Mouse (Mus musculus) retina, embryonic 14.5 days (tissue): ENCODE measurements around the gene Vmp1.

Source experiments
- DNase-seq: peaks from one replicate; pipeline ENCODE4 v3.0.0-alpha.2; 2015; ENCODE audit warnings: low spot score

The Vmp1 gene

DNA sequence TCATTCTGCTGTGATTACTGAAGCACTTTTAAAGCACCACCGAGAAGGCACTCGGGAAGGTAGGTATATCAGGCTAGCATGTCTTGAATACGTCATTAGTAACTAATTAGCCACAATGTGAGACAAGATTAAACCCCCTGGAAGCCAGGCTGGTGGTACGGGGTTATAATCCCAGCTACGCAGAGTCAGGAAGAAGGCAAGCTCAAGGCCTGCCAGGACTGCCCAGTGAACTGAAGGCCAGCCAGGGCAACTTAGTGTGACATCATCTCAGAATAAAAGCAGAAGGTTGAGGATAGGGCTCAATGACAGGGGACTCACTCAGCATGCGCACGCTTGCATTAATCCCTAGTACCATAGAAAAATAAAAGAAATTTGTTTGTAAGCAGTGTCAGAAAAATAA lies 53.7 kb downstream of the Vmp1 start:
- DNase-seq: no peak

DNA sequence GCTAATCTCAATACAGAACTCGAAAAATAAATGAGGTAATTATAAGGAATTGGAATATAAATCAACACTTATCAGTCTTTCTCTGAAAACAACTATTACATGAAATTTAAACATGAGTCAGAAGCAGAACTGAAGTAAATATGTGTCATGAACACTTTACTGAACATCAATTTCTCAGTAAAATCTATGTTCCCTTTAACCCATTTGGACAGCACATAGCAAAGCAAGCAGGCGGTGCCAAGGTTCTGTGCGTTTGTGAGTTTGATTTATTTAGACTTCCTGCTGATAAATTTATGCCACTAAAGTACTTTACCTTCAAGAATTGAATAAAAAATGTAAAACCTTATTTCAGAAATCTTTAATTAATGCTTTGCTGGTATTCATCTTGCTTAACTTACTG lies 54.2 kb downstream of the Vmp1 start:
- no peak for DNase-seq

DNA sequence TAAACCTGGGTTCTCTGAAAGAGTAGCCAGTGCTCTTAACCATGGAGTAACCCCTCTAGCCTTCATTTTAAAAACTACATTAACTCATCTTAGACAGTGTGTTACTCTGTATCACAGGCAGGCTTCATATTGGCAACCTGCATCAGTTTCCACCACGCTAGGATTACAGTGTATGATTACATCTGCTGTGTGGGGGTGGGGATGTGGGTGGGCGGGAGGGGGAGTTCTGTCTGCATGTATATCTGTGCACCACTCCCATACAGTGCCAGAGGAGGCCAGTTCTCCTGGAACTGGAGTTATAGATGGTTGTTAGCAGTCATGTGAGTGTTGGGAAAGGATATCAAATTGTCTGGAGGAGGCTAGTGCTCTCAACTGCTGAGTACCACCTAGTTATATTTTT lies 55.2 kb downstream of the Vmp1 start:
- no peak for DNase-seq

DNA sequence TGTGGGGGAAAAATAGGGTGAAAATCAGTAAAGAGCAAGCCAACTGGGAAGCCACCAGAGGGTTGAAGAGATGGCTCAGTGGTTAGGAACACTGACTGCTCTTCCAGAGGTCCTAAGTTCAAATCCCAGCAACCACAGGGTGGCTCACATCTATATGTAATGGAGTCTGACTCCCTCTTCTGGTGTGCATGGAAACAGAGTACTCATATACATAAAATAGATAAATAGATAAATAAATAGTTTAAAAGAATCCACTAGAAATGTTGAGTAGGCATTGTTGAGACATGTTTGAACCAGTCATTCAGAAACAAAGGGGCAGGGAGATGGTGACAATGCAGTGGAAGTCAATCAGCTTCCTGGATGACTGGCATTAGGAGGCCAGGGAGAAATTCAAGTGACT lies 56.0 kb downstream of the Vmp1 start:
- DNase-seq: no peak

DNA sequence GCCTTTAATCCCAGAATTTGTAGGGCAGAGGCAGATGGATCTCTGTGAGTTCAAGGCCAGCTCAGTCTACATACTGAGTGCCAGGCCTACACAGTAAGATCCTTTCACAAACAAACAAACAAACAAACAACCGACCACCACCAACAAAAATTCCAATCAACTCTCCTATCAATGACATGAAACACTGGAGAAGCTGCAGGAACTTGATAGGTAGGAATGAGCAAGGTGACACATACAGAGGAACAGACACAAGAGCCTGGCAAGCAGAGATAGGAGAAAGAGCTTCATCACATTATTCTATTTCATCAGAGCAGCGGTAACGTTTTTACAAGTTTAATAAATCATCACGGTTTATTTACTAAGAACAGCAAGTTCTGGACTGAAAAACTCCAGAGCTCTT lies 56.9 kb downstream of the Vmp1 start:
- DNase-seq: no peak

DNA sequence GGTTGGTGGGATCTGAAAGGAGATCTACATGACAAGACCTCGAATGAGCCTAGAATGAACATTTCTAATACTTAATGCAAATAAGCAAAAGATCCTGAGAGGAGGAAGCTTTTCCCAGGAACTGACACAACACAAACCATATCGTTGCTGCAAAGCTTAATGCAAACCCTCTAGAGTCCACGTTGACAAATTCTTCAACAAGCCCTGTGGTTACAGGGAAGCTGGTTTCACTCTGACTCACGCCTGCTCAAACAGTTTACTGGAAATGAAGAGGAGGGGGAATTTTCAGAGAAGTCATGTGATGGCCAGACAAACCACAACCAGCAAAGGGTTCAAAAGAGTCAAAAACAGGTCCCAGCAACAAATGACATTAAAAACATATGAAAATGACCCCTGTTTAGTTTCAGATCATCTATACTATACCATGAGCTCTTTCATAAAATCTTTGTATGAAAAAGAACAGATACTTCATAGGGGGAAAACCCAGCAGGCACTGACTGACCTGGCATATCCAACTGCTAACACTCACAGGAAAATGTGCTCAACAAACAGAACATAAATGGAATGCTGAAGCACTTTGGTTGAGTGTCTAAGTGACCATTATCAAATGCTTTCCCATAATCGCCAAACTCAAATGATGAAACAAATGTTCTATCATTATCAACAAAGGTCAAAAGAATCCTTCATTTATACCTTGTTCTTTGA lies 59.2 kb downstream of the Vmp1 start:
- DNase-seq: no peak

DNA sequence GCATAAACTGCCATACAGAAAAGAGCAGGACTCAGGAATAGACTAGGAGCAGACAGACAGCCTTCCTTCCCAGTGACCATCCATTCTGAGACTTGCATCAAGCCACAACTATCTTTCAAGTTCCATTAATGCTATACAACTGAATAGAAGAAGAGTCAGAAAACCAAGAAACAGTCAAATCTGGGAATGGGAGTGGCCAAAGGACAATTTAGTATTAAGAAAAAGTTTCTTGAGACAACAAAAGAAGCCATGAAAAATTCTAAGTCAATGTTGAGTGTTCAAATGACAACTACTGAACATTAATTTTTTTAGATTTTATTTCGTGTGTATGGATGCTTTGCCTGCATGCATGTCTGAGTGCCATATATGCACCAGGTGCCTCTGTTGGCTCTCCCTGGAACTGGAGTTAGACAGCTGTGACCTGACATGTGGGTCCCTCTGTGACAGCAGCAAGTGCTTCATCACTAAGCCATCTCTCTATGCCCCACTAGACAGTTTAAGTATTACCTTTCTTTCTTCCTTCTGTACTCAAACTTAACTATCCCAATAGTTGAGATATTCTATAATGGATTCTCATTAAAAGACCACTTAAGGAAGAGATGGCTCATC lies 60.1 kb downstream of the Vmp1 start:
- DNase-seq: no peak

DNA sequence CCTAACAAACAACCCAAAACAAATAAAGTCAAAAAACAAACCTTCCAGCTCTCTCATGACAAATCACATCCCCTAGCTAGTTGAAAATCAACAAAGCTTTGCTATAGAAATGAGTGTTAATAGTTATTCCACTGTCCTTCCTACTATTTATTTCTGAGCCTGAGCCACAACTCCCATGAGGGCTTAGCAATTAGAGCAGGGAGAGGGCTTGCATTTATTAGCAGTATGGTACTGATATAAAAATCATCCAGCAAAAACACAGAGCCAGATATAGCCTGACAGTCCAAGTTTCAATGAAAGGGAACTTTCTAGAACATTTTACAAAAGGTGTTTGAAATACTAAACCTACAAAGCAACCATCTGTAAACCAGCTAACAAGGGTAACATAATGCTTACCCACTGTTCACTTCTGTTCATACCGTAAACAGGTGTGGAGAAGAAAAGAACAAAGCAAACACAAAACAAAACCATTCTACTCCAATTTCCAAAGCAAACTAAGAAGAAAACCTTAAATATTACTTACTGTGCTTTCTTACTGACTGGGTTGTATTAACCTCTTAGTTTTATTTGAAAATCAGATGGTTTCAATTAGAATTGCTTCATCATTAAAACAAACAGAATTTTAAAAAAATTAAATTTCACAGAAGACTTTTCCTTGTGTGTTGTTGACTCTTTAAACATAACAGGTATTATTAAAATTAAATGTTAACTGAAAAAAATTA lies 61.3 kb downstream of the Vmp1 start:
- DNase-seq: no peak

DNA sequence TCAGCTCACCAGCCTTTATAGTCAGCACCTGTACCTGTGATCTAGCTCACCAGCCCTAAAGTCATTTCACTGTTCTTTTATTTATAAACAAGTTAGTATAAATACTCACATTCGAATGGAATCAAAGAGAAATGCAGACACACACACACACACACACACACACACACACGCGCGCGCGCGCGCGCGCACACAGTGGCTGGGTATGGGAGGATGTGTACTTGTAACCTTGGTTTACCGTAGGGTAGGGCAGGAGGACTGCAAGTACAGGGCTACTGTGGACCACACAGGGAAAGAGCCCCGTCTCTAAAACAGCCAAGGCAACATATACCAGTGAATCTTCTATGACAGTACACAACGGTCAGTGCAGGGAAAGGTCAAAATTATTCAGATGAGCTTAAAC lies 62.5 kb downstream of the Vmp1 start:
- DNase-seq: no peak

DNA sequence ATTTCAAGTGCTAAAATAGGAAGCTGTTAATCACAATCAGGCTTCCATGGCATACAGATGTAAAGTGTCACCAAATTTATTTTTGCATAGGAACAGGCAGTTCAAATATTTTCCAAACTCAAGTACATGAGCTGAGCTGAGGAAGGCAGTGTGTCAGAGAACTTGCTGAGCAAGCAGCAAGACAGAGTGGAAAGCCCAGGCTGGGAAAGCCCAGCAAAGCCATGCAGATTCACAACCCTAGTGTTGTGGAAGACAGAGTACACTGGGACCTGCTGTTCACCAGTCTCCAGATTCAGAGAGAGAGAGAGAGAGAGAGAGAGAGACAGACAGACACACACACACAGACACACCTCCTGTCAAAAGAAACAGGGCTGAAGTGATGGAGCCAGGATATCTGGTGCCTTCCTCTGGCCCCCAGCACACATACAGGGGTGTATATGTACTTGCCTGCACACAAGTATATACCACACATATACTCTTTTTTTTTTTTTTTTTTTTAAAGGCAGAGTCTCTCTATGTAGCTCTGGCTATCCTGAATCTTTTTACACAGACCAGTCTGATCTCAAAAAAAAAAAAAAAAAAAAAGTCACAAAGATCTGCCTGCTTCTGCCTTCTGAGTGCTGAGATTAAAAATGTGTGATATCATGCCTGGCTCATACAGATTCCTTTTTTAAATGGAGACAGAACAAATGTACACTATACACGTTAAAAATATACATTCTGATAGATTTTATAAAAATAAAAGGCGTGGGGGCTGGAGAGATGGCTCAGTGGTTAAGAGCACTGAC lies 64.9 kb downstream of the Vmp1 start:
- no peak for DNase-seq

DNA sequence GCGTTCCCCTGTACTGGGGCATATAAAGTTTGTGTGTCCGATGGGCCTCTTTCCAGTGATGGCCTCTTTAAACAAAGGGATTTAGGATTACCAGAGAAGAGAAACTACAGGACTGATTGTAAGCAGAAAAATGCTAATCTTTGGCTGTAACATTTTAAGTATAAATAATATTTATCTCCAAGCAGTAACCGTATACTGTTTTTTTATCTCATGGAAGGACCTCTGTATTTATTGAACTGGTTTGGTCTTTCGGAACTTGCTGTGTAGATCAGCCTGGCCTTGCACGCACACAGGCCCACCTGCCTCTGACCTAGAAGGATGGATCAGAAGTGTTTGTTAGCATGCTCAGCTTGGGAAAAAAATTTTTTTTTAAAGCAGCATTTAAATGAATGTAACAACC lies 69.0 kb downstream of the Vmp1 start:
- no peak for DNase-seq

DNA sequence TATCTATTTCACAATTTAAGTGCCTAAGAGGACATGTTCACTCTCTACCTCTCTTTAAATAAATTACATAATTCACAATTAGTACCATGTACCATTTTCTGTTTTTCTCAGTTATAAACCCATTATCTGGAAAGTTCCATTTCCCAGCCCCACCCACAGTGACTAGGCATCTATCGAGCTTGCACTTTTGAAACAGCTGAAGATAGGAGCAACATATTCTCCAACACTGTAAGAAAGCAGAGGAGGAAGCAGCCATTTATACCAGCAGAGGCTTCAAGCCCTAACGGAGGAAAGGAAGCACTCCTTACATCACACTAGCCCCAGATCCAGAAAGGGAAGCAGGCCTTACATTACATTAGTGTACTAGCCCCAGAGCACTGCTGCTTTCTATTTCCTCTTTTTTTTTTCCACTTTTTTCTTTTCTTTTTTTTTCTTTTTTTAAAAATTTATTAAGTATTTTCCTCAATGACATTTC lies 69.5 kb downstream of the Vmp1 start:
- DNase-seq: no peak

DNA sequence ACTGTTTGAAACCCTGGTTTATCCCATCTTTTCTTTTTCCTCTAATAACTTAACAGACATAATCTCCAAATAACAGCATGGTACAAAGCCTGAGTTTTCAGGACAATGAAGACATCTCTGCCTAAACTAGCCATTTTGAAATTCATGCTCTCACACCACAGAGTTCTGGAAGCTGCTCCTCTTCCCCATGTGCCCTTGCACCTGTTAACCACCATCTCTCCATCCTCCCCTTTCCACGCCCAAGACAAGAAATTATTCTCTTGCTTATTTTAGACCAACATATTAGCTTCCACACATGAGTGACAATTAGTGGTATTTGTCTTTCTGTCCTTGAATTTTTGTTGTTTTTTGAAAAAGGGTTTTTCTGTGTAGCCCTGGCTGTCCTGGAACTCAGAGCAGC lies 71.6 kb downstream of the Vmp1 start:
- DNase-seq: no peak

DNA sequence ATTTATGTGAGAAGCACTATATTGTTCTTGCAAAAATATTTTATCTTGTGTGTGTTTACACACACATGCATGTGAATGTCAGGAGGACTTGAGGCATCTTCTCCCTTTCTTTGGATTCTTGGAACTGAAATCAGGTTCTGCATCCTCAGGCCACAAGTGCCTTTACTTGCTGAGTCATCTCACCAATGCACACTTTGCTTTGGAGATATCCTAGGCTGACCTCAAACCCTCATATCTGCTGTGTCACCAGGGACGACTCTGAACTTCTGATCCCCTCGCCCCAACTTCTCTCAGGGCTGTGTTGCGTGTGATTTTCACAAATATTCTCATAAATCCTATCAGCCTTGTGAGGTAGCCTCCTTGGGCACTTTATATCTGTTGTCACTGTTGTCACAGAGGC lies 73.4 kb downstream of the Vmp1 start:
- no peak for DNase-seq

DNA sequence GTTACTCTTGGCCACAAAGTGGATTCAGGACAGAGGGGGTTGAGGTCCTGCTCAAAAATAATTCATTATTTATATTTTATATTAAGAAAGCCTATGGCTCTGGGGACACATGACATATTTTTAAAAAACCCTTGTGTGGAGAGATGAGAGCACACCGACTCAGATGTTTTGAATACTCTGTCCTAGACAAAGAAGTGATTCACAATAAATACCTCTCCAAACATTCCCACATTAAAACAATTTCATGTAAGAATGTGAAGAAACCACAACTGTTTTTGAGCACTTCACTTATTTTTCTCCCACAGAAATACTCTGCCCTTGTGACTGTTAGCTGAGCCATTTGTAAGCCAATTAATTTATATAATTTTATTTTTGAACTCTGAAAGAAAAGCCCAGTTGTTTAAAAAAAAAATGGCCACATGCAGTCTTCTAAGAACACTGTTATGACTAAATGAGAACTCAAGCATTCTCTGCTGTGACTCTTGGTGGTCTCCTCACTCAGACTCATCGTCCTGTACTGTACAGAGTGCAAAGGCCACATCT lies 75.8 kb downstream of the Vmp1 start:
- DNase-seq: no peak

DNA sequence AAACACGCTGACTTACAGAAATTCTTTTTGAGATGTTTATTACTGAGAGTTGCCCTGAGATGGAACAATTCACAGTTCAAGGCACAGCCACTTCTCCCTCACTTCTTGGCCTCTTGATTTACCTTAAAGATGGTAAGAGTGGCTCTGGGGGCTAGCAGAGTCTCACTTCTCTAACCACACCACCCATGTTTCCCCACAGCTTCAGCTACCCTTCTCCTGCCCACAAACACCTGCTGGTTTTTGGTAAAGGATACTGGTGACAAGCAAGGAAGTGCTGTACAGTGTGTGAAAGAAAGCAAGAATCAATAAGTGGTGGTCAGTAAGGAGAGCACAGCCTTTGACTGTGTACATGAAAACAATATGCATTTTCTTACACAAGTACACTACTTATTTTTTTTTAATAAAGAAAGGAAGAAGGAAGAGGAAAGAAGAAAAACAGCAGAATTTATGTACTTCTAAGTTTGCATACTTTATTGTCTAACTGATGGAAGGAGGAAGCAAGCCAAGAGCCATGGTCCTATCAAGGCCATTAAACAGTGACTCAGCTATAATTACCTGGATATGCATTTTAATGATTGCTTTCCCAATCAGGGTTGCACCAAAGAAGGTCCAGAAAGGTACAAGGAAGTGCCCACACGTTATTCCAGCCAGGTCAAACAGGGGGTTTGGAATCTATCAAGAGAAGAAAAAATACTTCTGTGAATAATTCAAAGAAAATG lies 76.9 kb downstream of the Vmp1 start:
- no peak for DNase-seq

DNA sequence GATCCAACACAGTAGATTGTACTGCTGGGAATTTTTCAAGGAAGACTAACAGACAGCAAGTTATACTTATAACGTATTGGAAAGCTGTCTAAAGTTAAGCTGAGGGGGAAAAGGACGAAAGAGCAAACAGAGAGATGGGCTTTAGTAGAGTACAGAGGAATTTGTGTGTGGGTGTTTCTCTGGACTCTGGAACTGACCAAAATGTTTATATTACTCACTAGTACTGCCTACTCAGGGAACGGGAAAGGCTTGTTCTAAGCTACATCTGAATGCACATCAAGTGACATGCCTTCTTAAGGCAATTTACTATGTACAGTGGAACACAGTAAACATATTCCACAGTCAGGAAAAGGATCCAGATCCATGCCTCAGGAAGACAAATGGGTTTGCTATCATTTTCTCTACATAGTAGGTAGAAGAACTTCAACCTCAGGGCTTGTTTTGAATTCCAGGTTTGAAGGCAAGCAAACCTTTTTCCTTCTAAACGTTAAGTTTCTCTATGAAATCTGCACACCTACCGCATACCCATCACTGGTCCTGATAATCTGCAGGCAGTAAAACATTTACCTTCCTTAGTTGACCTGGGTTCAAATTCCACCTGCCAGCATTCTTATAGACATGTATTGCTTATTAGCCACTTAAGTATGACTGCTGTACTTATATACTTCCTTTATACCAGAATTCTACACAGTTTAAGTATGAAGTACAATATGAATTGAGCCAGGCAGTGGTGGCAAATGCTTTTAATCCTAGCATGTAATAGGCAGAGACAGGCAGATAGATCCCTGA lies 78.7 kb downstream of the Vmp1 start:
- DNase-seq: no peak

DNA sequence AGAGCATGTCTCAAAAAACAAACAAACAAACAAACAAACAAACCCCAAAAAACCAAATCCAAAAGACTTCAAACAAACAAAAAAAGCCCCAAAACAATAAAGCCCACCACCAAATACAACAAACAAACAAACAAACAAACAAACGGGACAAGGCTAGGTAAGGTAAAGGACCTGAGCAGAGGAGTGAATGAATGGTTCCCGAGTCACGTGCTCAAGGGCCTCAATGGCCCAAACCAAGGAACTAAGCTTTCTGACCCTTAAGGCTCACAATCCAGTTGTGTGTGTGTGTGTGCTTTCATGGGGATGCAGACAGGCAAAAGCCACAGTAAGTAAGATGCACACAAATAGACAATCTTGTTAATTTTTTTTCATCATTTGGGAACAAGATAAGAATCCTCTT lies 79.3 kb downstream of the Vmp1 start:
- no peak for DNase-seq

DNA sequence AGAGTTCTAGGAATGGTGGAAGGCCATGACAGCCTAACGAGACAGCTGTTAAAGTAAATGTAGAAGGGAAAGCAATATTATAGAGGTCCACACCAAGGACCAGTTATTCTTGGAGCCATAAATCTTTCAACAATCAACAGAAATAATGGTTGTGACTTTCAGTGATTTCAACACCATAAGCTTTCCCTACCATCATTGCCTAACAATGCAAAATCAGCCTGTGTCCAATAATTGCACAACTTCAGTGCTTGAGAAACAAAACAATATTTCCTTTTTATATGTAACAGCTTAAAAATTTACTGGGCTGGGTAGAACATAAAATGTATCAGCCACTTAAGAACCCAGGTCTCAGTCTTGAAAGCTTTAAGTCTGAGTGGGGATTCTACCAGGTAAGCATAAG lies 79.9 kb downstream of the Vmp1 start:
- DNase-seq: no peak

DNA sequence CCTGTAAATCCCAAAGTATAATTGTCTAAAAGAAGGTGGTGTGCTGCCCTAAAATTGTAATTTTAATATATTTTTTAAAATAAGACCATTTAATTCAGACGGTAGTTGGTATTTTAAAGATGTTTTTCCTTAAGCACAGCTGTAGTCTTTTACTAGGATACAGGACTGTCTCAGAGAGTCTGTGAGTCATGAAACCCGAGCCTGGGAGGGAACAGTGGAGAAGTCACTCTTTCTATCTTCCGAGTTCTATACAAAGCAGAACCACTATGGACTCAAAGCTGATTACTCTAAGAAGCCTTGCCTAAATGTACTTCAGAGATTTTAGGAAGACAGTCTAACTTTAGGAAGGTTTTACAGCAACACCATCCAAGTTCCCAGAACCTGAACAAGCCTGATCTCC lies 81.5 kb downstream of the Vmp1 start:
- DNase-seq: no peak

DNA sequence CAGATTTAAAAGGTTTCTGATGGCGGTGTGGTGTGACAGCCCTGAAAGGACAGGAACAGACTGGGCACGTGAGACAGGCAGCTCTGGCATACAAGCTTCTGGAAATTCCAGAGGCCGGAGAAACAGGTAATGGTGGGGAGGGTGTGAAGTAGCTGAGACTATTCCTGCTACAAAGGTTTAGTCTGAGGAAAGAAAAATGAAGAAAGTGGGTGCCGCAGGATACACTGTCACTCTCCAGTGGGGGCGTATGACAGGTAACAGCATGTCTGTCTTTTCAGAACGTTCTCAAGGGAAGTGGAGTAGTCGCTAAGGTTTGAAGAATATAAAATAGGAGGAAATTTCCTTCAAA lies 83.5 kb downstream of the Vmp1 start:
- DNase-seq: no peak
